Mouse (Mus musculus) B cell, adult 67 days (primary cell): ENCODE results near the gene Clcn7. TPM values are rescaled to one million over a fixed set of nuclear protein-coding genes. Genes with fewer than 3 reads are reported as not detected.

Source experiments
- total RNA-seq, 2 experiments: library from RNA; stranded (reverse); gene quantifications; 4 replicates each; pipeline ENCODE4 v1.2.4; 2023

The Clcn7 gene
- total RNA-seq: 10 to 100 TPM; 39.5 to 41.6 TPM

DNA sequence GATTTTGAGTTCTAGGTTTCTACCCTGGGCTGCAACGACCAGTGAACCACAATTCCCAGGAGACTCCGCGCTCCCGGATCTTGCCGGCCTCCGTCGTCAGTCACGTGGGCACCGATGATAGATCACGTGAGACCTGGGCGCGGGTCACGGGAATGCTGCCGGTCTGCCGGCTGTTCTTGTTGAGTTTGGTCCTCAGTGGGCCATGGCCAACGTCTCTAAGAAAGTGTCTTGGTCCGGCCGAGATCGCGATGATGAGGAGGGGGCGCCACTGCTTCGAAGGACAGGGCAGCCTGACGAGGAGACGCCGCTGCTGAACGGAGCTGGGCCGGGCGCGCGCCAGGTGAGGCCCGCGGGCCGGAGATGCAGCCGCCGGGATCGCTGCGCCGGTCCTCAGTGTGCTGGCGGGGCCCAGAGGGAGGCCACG is at the start of gene Clcn7:
TSS of gene Clcn7 (plus strand) at position 117 of the 424 bp plus-strand sequence.

DNA sequence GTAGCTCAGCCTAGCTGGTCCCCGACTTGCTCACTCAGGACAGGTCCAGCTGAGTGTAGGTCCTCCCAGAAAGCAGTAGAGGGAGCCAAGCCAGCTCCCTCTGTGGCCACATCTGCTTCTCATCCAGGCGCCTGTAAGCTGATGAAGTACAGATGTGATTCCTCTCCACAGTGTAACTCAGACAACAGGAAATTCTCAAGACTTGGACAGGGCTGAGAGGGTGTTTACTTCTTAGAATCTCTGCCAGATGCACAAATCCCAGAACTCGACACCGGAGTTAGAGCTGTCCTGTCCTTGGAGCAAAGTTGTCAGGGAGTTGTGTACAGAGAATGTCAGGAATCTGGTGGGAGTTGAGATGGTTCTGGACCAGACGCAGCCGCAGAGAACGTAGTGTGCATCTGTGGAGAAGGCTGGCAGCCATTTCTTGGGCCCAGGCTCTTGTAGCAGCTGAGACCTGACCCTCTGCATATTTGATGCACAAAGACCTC is 49.7 kb upstream of the Clcn7 start, which contains the start of gene Tmem204:
TSS of gene Tmem204 (minus strand) at position 148 of the 488 bp plus-strand sequence.

DNA sequence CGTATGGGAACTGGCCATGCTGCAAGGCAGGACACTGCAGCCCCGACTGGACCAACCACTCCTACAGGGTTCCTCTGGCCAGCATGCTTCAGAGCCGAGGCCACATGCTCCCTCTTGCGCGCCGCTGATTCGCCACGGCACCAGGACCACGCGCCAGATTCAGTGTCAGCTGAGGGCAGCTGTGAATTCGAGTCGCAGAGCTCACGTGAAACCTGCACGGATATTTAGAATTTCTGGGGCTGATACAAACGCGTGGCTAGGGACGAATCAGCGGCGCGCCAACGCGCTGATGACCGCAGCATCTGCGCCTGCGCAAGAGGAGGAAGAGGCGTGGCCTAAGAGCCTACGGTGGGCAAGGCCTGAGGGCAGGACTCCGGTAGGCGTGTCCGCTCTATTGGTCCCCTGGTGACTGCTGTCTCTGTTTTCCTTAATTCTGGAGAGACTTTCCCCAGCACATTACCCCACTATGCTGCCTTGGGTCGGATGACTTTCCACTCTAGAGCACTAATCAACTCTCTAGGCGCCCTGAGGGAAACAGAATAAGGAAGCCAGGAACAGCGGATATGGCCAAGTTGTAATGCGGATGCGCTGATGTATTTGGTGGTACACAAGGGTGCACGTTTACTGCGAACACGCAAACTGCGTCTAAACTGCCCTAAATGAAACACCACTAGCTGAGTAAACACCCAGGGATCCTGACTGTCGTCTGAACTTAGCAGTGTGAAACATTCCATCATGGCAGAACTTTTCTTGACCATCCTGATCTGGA is 17.3 kb upstream of the Clcn7 start, which contains the start of gene Telo2:
TSS of gene Telo2 (minus strand) at position 304 of the 769 bp plus-strand sequence.

DNA sequence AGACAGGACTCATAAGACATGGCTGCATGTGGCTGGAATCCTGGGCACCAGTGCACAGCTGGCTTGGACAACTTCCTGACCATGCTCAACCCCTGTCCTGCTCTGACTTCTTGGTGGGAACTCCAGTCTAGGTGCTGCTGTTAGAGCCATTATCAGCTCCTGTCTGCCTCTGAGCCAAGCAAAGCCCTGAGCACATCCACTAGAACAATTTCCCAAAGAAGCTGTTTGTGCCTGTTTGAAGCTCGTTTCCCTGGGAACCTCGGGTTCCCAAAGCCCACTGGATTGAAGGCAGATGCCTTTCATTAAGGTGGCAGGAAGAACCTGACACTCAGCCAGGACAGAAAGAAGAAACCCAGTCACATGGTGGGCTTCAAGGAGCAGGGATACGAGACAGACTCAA is 12.8 kb upstream of the Clcn7 start, which contains the start of gene Ptx4:
TSS of gene Ptx4 (plus strand) at position 355 of the 400 bp plus-strand sequence.

DNA sequence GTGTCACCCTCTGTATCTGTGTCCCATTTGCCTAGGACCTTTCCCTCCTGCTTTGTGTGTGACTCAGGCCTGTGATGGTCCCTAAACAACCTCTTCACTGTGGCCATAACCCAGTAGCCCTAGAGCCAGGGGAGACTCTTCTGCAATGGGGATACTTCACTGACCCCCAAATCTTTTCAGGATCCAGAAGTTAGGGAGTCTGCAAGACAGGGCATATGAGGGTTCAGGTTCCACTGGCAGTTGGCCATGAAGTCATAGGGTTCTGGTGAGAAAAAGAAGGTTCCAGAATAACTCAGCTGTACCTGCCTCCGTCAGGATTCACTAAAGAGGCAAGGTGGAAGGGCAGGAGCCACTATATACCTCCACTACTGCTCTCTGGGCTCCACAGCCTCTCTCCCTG is 29.0 kb downstream of the Clcn7 start, which contains the start of gene Ccdc154:
TSS of gene Ccdc154 (plus strand) at position 301 of the 400 bp plus-strand sequence.

DNA sequence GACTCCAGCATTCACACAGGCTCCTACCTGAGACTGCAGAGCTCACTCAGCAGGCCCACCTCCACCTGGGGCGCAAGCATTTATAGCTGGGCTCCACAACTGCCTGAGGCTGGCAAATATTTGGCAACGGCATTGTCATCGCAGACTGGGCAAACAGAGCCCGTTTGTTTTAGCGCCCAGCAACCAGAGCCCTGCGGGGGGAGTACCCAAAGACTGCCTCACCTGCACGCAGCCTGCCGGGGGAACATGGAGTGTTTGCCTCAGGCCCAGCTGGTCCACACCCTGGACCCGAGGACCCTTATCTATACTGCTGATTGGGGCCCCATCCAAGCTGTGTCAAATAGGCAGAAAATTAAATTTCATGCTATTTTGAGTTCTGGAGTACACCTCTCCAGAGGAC is 42.2 kb downstream of the Clcn7 start, which contains the start of gene Gm38655:
TSS of gene Gm38655 (minus strand) at position 61 of the 400 bp plus-strand sequence.

DNA sequence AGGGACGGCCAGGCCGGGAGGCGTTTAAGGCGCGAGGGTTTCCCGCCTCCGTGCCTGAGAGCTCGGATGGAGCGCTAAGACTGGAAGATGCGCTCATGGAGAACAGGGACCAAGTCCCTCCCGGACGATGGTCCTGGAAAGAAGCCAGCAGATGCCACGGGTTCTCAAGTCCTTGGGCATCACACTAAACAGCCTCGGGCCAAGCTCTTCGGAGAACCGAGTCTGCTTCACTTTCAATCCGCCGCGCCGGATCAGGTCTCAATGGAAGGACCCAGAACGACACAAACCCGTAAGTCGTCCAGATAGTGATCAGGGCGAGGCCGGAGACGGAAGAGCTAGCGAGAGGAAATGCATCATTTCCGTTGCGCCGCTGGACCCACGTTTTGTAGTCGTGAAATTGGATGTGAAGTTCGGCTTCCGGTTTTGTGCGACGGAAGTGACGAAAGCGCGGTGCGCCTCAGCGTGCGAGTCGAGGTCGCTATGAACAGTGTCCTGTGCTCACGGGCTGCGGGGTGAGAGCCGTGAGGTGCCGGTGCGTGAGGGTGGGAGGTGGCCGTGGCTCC is 51.0 kb downstream of the Clcn7 start, which contains the start of gene BC003965:
TSS of gene BC003965 (plus strand) at position 426 of the 563 bp plus-strand sequence.

DNA sequence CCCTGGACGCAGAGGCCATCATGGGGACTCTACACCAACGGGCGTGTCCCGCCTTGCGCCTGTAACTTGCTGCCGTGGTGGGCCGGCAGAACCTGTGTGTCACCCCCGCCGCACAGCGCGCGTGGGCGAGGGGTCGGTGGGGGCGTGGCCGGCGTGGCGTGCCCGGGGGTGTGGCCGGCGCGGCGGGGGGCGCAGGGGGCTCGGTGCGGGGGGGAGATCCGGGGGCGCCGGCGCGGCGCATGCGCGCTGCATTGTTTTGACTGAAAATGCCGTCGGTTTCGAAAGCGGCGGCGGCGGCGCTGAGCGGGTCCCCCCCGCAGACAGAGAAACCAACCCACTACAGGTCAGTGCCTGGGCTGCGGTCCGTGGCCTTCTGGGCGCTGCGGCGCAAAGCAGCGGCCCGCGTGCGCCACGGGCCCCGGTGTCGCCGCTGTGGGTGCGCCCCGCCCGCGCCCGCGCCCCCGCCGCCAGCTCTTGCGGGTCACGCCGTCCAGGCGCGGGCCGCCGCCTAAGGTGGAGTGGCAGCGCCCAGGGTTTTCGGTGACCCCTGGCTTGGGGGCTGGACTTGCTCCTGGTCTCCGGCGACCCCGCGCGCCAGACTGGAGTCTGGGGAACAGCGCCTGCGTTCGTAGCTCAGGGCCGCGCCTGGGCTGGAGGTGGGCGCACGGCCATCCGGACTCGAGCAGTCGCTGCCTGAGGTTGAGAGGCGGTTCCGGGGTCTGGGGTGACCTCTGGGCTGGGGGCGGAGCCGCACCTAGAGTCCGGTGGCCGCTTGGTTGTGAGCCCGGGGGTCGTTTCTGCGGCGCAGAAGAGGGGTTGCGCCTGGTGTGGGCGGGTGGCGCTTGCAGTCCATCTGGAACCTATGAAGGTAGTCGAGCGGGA is 55.2 kb downstream of the Clcn7 start, which contains the start of gene Unkl:
TSS of gene Unkl (plus strand) at position 248 of the 882 bp plus-strand sequence.

Other genes with a start within 250 kb of the Clcn7 start
- 10 to 100 TPM; 61.9 to 68.8 TPM for gene Nubp2, start 247.0 kb upstream of the Clcn7 start, total RNA-seq
- 10 to 100 TPM; 36.0 to 40.1 TPM for gene Spsb3, start 246.7 kb upstream of the Clcn7 start, total RNA-seq
- 10 to 100 TPM; 68.9 to 86.2 TPM for gene Eme2, start 238.3 kb upstream of the Clcn7 start, total RNA-seq
- gene Mrps34, start 238.3 kb upstream of the Clcn7 start, total RNA-seq: 10 to 100 TPM; 25.7 to 31.4 TPM
- gene Nme3, start 236.9 kb upstream of the Clcn7 start, total RNA-seq: 10 to 100 TPM; 31.9 to 34.5 TPM
- 100 to 1,000 TPM; 234 to 243 TPM for gene Mapk8ip3, start 196.4 kb upstream of the Clcn7 start, total RNA-seq
- gene Jpt2, start 172.7 kb upstream of the Clcn7 start, total RNA-seq: 10 to 100 TPM; 40.5 to 45.8 TPM
- 10 to 100 TPM; 36.0 to 42.6 TPM for gene Cramp1l, start 117.6 kb upstream of the Clcn7 start, total RNA-seq
- gene Ift140, start 117.3 kb upstream of the Clcn7 start, total RNA-seq: 10 to 100 TPM; 63.5 to 65.4 TPM
- not detected for gene Tmem204, start 49.8 kb upstream of the Clcn7 start, total RNA-seq
- 10 to 100 TPM; 42.1 to 47.6 TPM for gene Telo2, start 17.4 kb upstream of the Clcn7 start, total RNA-seq
- gene Ptx4, start 12.6 kb upstream of the Clcn7 start, total RNA-seq: not detected
- under 1 TPM; 0.30 to 0.38 TPM for gene Ccdc154, start 29.1 kb downstream of the Clcn7 start, total RNA-seq
- not detected for gene Gm38655, start 42.1 kb downstream of the Clcn7 start, total RNA-seq
- gene BC003965, start 51.2 kb downstream of the Clcn7 start, total RNA-seq: 10 to 100 TPM; 17.6 to 19.4 TPM
- gene Unkl, start 55.0 kb downstream of the Clcn7 start, total RNA-seq: 10 to 100 TPM; 43.1 to 45.2 TPM
- gene Gnptg, start 106.7 kb downstream of the Clcn7 start, total RNA-seq: 10 to 100 TPM; 21.9 to 24.3 TPM
- gene Tsr3, start 106.8 kb downstream of the Clcn7 start, total RNA-seq: 10 to 100 TPM; 16.7 to 22.5 TPM
- gene Baiap3, start 123.0 kb downstream of the Clcn7 start, total RNA-seq: 1 to 10 TPM in 1 of 2 experiments, under 1 TPM in 1; 0.39 to 2.0 TPM
- gene Ube2i, start 141.2 kb downstream of the Clcn7 start, total RNA-seq: 100 to 1,000 TPM; 445 to 482 TPM
- gene Prss34, start 165.0 kb downstream of the Clcn7 start, total RNA-seq: not detected
- gene Prss28, start 175.3 kb downstream of the Clcn7 start, total RNA-seq: not detected
- gene Prss29, start 185.3 kb downstream of the Clcn7 start, total RNA-seq: not detected
- not detected for gene Tpsab1, start 212.2 kb downstream of the Clcn7 start, total RNA-seq
- not detected for gene Tpsb2, start 232.9 kb downstream of the Clcn7 start, total RNA-seq
- not detected for gene Tpsg1, start 235.9 kb downstream of the Clcn7 start, total RNA-seq